Mouse (Mus musculus) limb, embryonic 14.5 days (tissue): Measurements from ENCODE around the gene Cela3a. TPM values are rescaled to one million over a fixed set of nuclear protein-coding genes. Genes with fewer than 3 reads are reported as not detected.
A peak's percentile ranks its signal among the peaks of the same experiment; 100 is the strongest.

Source experiments
- ATAC-seq: fragments of 200-750 bp; cut with Nextera tagmentation; 2 replicates; pipeline ENCODE4 v1.8.0; 2017; ENCODE audit warnings: low read depth, moderate number of reproducible peaks, moderate TSS enrichment; ENCODE audit not compliant: low FRiP score
- DNase-seq: peaks from one replicate; pipeline ENCODE4 v3.0.0-alpha.2; 2015; ENCODE audit warnings: low spot score
- H3K27ac ChIP-seq: fragments of 300-500 bp; sonication (generic); replicated peaks from 2 replicates; pipeline ENCODE4 v1.5.1; 2014; ENCODE audit warnings: low read depth, mild to moderate bottlenecking, low read length, moderate library complexity, mixed read lengths
- H3K27me3 ChIP-seq: fragments of 300-500 bp; sonication (generic); 2 replicates; pipeline ENCODE4 v1.6.1; 2014; ENCODE audit warnings: low read length, mixed read lengths; ENCODE audit not compliant: control insufficient read depth, insufficient read depth
- H3K36me3 ChIP-seq: fragments of 300-500 bp; sonication (generic); 2 replicates; pipeline ENCODE4 v1.6.1; 2014; ENCODE audit warnings: mild to moderate bottlenecking, low read length, moderate library complexity, mixed read lengths; ENCODE audit not compliant: control insufficient read depth, insufficient read depth
- H3K4me1 ChIP-seq: fragments of 300-500 bp; sonication (generic); 2 replicates; pipeline ENCODE4 v1.6.1; 2014; ENCODE audit warnings: antibody characterized with exemption, low read length, mixed read lengths; ENCODE audit not compliant: control insufficient read depth, insufficient read depth
- H3K4me2 ChIP-seq: fragments of 300-500 bp; sonication (generic); replicated peaks from 2 replicates; pipeline ENCODE4 v1.6.1; 2014; ENCODE audit warnings: low read depth, mild to moderate bottlenecking, low read length, moderate library complexity; ENCODE audit not compliant: severe bottlenecking
- H3K4me3 ChIP-seq: fragments of 300-500 bp; sonication (generic); replicated peaks from 2 replicates; pipeline ENCODE4 v1.5.1; 2014; ENCODE audit warnings: low read length
- H3K9ac ChIP-seq: fragments of 300-500 bp; sonication (generic); 2 replicates; pipeline ENCODE4 v1.6.1; 2014; ENCODE audit warnings: mild to moderate bottlenecking, low read depth, low read length, moderate library complexity; ENCODE audit not compliant: severe bottlenecking
- H3K9me3 ChIP-seq: fragments of 300-500 bp; sonication (generic); 2 replicates; pipeline ENCODE4 v1.6.1; 2016; ENCODE audit warnings: low read length; ENCODE audit not compliant: control insufficient read depth
- POLR2A ChIP-seq: fragments of 200-500 bp; IDR thresholded peaks from 2 replicates; pipeline ENCODE4 v1.8.0; 2012; ENCODE audit warnings: inconsistent platforms, mild to moderate bottlenecking, moderate library complexity, borderline replicate concordance; ENCODE audit not compliant: insufficient read depth, insufficient read length; ENCODE audit errors: extremely low read depth
- WGBS: fragments of 180-500 bp; shearing (Covaris S2); extraction: QIAGEN DNeasy Blood & Tissue Kit; methylation state at CpG from one replicate; pipeline ENCODE4 v1.1.7; 2014; 5-methylcytosine and 5-hydroxymethylcytosine counted together
- polyA plus RNA-seq, 2 experiments: library from polyadenylated mRNA; depleted of rRNA in 1 of 2; stranded (reverse) in 1 of 2; unstranded in 1 of 2; fragments of >200 nt; fragmentation: Nextera tagmentation in 1 of 2; extraction: Ambion mirVana in 1 of 2; gene quantifications; 2 replicates each; pipeline versions ENCODE4 v1.2.1 to v1.2.3; 2012 to 2014

Cela3a gene
- polyA plus RNA-seq, 2 experiments: not detected

DNA sequence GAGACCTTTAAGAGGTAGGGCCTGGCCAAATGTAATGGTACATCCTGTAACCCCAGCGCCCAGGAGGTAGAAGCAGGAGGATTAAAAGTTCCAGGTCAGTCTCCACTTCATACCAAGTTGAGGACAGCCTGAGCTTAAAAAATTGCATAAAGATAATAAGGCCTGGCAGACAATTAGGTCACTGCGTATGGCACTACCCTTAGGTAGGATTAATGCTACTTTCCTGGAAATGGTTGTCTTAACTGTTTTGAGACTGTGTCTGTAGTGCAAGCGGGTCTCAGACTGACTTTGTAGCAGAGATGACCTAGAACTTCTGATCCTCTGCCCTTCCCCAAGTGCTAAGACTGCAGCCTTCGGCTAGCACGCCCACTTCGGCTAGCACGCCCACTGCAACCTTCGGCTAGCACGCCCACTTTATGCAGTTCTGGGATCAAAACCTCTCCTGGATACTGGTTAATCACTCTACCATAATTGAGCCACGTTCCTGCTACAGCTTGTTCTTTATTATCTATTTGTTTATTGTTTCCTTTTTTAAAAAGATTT lies 29.8 kb downstream of the Cela3a start:
- 90% methylated on average over 10 of the region's 10 CpGs for WGBS
- TF ChIP-seq POLR2A: no peak
- ATAC-seq (no peak), DNase-seq (no peak)
- Histone ChIP-seq H3K9ac (no peak overlapping the region), H3K9me3 (no peaks in the 10 kb centered on the region), H3K27ac (no peak overlapping the region), H3K36me3 (no peaks in the 10 kb centered on the region), H3K27me3 (no peaks in the 10 kb centered on the region), H3K4me3 (no peak overlapping the region), H3K4me2 (no peak overlapping the region), H3K4me1 (0 out of 2 replicates have a peak, but pooled peaks cover 4% of the 10 kb centered on the region)

DNA sequence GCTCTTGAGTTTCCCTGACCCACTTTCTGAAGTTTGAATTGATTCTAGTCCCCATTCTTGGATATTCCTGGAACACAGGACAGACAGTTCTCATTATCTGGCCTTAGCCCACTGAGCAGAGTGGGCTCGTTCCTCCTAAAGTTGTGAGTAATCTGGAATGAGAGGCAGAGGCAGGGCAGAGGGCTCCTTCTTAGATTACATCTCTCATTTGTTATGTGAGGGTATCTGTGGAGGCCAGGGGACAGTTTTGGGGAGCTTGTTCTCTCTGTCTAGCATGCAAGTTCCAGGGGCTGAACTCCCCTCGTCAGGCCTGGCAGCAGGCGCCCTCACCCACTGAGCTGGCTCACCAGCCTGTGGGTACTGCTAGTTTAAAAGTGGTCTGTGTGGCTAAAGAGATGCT lies 30.5 kb downstream of the Cela3a start:
- no peak for TF ChIP-seq POLR2A
- Histone ChIP-seq H3K4me3 (no peak overlapping the region), H3K27ac (no peak overlapping the region), H3K4me1 (0 out of 2 replicates have a peak, but pooled peaks cover 4% of the 10 kb centered on the region), H3K36me3 (no peaks in the 10 kb centered on the region), H3K4me2 (no peak overlapping the region), H3K9me3 (no peaks in the 10 kb centered on the region), H3K9ac (no peak overlapping the region), H3K27me3 (no peaks in the 10 kb centered on the region)
- DNase-seq: no peak
- 83% methylated on average over 3 of the region's 3 CpGs for WGBS
- ATAC-seq: no peak

DNA sequence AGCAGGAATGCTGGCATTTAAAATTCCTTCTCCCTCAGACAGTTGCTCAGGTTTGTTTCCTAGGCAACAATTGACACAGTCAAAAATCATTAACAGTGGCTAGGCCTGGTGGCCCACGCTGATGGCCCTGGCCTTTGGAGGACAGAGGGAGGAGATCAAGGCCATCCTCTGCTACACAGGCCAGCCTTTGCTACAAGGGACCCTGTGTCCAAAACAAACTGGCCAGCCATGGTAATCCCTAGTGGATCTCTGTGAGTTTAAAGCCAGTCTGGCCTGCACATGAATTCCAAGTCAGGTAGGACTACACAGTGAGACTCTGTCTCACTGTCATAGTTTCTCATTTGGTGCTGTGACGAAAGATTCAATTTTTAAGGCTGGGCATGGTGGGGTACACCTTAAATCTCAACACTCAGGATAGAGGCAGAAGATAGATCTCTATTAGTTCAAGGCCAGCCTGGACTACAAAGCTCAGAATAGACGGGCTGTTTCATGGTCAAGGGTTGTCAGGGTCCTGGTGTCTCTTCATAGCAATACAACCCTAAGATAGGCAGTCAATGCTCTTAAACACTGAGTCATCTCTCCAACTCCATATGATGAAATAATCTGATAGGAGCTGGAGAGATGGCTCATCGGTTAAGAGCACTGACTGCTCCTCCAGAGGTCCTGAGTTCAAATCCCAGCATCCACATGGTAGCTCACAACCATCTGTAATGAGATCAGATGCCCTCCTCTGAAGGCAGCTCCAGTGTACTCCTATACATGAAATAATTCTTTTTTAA lies 31.9 kb downstream of the Cela3a start:
- Histone ChIP-seq H3K27me3 (no peaks in the 10 kb centered on the region), H3K36me3 (no peaks in the 10 kb centered on the region), H3K4me1 (0 out of 2 replicates have a peak, but pooled peaks cover 4% of the 10 kb centered on the region), H3K27ac (no peak overlapping the region), H3K9ac (no peak overlapping the region), H3K9me3 (no peaks in the 10 kb centered on the region), H3K4me3 (no peak overlapping the region), H3K4me2 (no peak overlapping the region)
- DNase-seq: no peak
- no peak for TF ChIP-seq POLR2A
- no peak for ATAC-seq
- WGBS: 85% methylated on average over 4 of the region's 4 CpGs

DNA sequence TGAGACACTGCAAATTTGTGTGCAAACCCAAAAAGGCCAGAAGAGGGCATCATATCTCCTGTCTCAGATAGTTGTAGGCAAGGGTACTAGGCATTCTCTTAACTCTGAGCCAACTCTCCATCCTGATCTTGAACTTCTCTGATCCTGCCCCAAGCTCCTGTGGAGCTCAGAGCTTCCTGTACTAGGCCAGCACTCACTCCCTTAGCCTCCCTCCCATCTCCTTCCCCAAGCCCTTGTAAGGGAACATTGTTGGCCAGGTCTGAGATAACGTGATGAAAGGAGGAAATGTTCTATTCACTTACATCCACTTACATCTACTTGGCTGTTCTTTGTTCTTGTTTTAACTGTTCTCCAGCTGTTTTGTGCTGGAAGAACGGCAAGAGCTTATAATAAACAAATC lies 32.8 kb downstream of the Cela3a start:
- Histone ChIP-seq H3K4me2 (no peak overlapping the region), H3K9me3 (no peaks in the 10 kb centered on the region), H3K4me3 (no peak overlapping the region), H3K4me1 (0 out of 2 replicates have a peak, but pooled peaks cover 4% of the 10 kb centered on the region), H3K9ac (no peak overlapping the region), H3K36me3 (no peaks in the 10 kb centered on the region), H3K27ac (no peak overlapping the region), H3K27me3 (no peaks in the 10 kb centered on the region)
- TF ChIP-seq POLR2A: no peak
- ATAC-seq: no peak
- DNase-seq: no peak
- WGBS: 61% methylated on average over 2 of the region's 2 CpGs

DNA sequence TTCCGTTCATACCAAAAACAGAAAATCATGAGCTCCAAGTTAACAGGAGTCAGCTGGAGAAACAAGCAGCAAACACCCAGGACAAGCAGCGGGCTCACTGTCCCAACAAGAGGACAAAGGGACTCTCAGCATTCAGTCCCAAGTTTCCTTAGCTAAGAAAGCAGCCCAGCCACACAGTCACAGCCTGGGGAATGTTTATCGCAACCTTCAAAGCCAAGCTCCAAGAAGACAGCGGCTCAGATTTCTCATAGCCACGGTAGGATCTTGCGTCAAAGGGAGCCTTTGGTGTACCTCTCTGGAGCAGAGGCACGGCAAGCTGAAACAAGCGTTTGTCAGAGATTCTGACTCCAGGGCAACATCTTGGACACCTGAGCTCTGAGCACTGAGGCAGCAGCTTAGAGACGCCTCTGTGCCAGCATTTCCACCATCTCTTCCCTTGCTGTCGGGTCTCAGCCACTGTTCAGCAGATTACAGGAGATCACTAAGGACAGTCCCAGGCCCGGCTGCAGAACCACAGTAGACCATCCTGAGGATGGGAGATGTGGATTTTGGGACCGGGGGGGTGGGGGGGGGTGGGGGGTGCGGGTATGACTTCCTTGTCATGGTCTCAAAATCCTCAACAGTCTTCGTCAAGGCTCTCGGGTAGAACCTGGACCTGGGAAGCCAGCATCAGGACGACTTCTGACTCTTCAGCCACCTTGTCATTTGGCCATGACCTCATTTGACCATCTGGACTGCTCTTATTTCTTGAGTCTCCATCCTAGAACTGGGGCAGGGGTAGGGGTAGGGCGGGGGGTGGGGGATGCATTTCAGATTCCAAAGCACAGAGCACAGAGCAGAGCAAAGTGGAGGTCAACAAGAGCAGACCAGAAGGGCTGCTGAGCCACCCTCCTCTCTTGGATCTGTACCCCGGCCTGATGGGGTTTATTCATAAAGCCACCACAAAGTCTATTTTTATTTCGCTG lies 34.0 kb downstream of the Cela3a start:
- Histone ChIP-seq H3K4me2 (no peak overlapping the region; the same call in 1 of the 2 replicates), H3K9me3 (no peaks in the 10 kb centered on the region), H3K27me3 (no peaks in the 10 kb centered on the region), H3K4me1 (0 out of 2 replicates have a peak, but pooled peaks cover 4% of the 10 kb centered on the region), H3K9ac (0 out of 2 replicates have a peak overlapping the region, but pooled peaks have one; percentile 0), H3K27ac (0 out of 2 replicates have a peak overlapping the region, but pooled peaks have one; percentile 26), H3K4me3 (no peak overlapping the region), H3K36me3 (no peaks in the 10 kb centered on the region)
- no peak for TF ChIP-seq POLR2A
- WGBS: 36% methylated on average over 19 of the region's 19 CpGs
- ATAC-seq (no peak), DNase-seq (peak; percentile 62)
